Mouse (Mus musculus) neural tube, embryonic 15.5 days (tissue): ENCODE results near the gene Abhd15. TPM values are rescaled to one million over a fixed set of nuclear protein-coding genes. Genes with fewer than 3 reads are reported as not detected.

Experiments
- ATAC-seq: fragments of 200-750 bp; cut with Nextera tagmentation; 2 replicates; pipeline ENCODE4 v1.8.0; 2017; ENCODE audit warnings: mild to moderate bottlenecking, moderate TSS enrichment, moderate library complexity; ENCODE audit not compliant: low FRiP score
- H3K27ac ChIP-seq: fragments of 300-500 bp; sonication (generic); replicated peaks from 2 replicates; pipeline ENCODE4 v1.5.1; 2015; ENCODE audit warnings: mild to moderate bottlenecking, inconsistent platforms
- H3K27me3 ChIP-seq: fragments of 300-500 bp; sonication (generic); replicated peaks from 2 replicates; pipeline ENCODE4 v1.6.1; 2015; ENCODE audit warnings: inconsistent platforms
- H3K36me3 ChIP-seq: fragments of 300-500 bp; sonication (generic); 2 replicates; pipeline ENCODE4 v1.6.1; 2015; ENCODE audit warnings: inconsistent platforms
- H3K4me1 ChIP-seq: fragments of 300-500 bp; sonication (generic); 2 replicates; pipeline ENCODE4 v1.6.1; 2015; ENCODE audit warnings: inconsistent platforms
- H3K4me2 ChIP-seq: fragments of 300-500 bp; sonication (generic); 2 replicates; pipeline ENCODE4 v1.6.1; 2015; ENCODE audit warnings: inconsistent platforms, mild to moderate bottlenecking, moderate library complexity
- H3K4me3 ChIP-seq: fragments of 300-500 bp; sonication (generic); replicated peaks from 2 replicates; pipeline ENCODE4 v1.5.1; 2015; ENCODE audit warnings: mild to moderate bottlenecking, inconsistent platforms
- H3K9ac ChIP-seq: fragments of 300-500 bp; sonication (generic); replicated peaks from 2 replicates; pipeline ENCODE4 v1.6.1; 2015; ENCODE audit warnings: mild to moderate bottlenecking, inconsistent platforms
- H3K9me3 ChIP-seq: fragments of 300-500 bp; sonication (generic); replicated peaks from 2 replicates; pipeline ENCODE4 v1.6.1; 2016; ENCODE audit warnings: inconsistent platforms
- WGBS: fragments of 180-500 bp; shearing (Covaris S2); methylation state at CpG from one replicate; pipeline ENCODE4 v1.1.7; 2015; ENCODE audit warnings: mixed read lengths; 5-methylcytosine and 5-hydroxymethylcytosine counted together
- polyA plus RNA-seq: library from polyadenylated mRNA; unstranded; fragments of >200 nt; fragmentation: Nextera tagmentation; extraction: Ambion mirVana; gene quantifications from 2 replicates; pipeline ENCODE4 v1.2.1, GENCODE M21; 2015

Gene Abhd15
- polyA plus RNA-seq, 1 experiment from 2014 or later, result 2.1 TPM

DNA sequence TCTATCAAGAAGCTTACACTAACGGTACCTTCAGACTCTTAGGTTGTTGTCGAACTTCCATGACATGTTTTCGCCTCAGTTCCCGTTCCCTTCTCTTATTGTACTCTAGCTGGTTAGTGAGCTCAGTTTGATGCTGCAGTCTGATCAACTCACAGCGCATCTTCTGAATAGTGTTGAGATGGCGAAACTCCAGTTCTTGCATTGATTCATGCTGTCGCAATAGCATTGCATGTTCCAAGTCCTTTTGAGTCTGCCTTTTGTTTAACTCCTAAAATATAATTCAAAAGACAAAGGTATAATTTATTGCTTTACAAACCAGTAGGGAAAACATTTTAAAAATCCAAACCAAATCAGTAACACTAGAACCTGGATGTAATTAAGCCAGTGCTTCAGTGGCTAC, 30.3 kb downstream of the Abhd15 start:
- H3K4me2 ChIP-seq, result no peak overlapping the region
- no peak overlapping the region for H3K27ac ChIP-seq
- 95% methylated on average over 7 of the region's 7 CpGs for WGBS
- no peaks in the 10 kb centered on the region for H3K4me1 ChIP-seq
- peaks cover 71% of the 10 kb centered on the region for H3K36me3 ChIP-seq
- H3K4me3 ChIP-seq, result no peak overlapping the region
- no peaks in the 10 kb centered on the region for H3K9me3 ChIP-seq
- ATAC-seq, result no peak
- H3K27me3 ChIP-seq, result no peaks in the 10 kb centered on the region
- no peak overlapping the region for H3K9ac ChIP-seq

DNA sequence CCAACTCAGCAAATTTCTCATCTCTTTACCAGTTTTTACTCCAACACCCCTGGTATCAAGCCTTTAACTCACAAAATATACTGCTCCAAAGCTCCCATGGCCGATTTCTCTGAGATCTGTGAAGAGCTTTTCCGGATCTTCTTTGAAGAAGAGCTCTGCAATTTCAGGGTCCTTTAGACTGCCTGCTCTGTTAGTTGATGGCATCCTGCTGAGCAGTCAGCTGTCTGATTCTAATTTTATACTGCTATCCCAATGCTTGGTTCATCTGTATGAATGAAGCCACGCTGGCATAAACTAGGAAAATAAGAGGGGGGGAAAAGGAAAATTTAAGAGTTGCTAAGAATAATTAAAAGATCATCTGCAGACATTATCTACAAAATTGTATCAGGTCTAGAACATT, 70.3 kb downstream of the Abhd15 start:
- H3K9me3 ChIP-seq, result no peaks in the 10 kb centered on the region
- no peak overlapping the region for H3K4me2 ChIP-seq
- WGBS, result 62% methylated on average over 3 of the region's 3 CpGs
- H3K27me3 ChIP-seq, result no peaks in the 10 kb centered on the region
- 0 out of 2 replicates have a peak, but pooled peaks cover 2% of the 10 kb centered on the region for H3K4me1 ChIP-seq
- H3K4me3 ChIP-seq, result no peak overlapping the region
- H3K36me3 ChIP-seq, result peaks cover 28% of the 10 kb centered on the region
- H3K27ac ChIP-seq, result no peak overlapping the region
- ATAC-seq, result no peak
- no peak overlapping the region for H3K9ac ChIP-seq

Other genes starting within 250 kb of the Abhd15 start
- 1.3 and 1.5 TPM in 2 replicates for gene Coro6, start 52.7 kb upstream of the Abhd15 start, polyA plus RNA-seq
- gene Ankrd13b, start 25.4 kb upstream of the Abhd15 start, polyA plus RNA-seq, result 31.5 and 41.3 TPM in 2 replicates
- 13.9 and 14.0 TPM in 2 replicates for gene Git1, start 21.6 kb upstream of the Abhd15 start, polyA plus RNA-seq
- gene Trp53i13, start 859 bp downstream of the Abhd15 start, polyA plus RNA-seq, result 15.3 and 20.3 TPM in 2 replicates
- 0.15 and 0.40 TPM in 2 replicates for gene Gm10392, start 4.1 kb downstream of the Abhd15 start, polyA plus RNA-seq
- 17.3 and 18.7 TPM in 2 replicates for gene Taok1, start 92.7 kb downstream of the Abhd15 start, polyA plus RNA-seq
- 3.4 and 4.8 TPM in 2 replicates for gene Nufip2, start 171.0 kb downstream of the Abhd15 start, polyA plus RNA-seq
- gene Cryba1, start 210.2 kb downstream of the Abhd15 start, polyA plus RNA-seq, result 0.61 TPM in 1 of 2 replicates, not detected in the other
- 39.6 and 40.8 TPM in 2 replicates for gene Myo18a, start 248.1 kb downstream of the Abhd15 start, polyA plus RNA-seq